Mouse (Mus musculus): Measurements from ENCODE around the gene Napsa. TPM values are rescaled to one million over a fixed set of nuclear protein-coding genes. Genes with fewer than 3 reads are reported as not detected.

Napsa gene
- polyA plus RNA-seq, 1 experiment from 2014 or later = 0.70 TPM

DNA sequence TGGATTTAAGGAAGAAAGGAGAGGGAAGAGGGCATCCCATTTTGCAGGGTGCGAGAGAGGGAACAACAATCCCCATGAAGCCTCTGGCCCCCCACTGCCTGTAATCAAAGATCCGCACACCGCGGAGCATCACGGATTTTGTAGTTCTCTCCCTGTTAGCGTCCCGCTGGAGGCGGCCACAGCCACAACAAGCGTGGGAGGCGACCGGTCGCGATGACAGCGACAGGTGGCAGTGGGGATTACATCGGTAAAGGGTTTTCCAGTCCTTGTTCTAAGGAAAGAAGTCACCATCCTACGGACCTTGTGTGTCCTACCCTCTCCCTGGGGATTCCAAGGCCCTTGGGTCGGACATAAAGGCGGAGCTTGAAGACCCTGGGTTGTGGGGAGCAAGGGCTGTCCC, 14.8 kb downstream of the Napsa start:
- peak overlapping the region; percentile 58 for H3K4me2 ChIP-seq
- no peaks in the 10 kb centered on the region for H3K9me3 ChIP-seq (replicated peaks; ENCODE audit: control insufficient read depth, low read length)
- H3K27me3 ChIP-seq (ENCODE audit: control insufficient read depth, insufficient read depth, low read length) = peaks cover 68% of the 10 kb centered on the region
- no peak overlapping the region for H3K27ac ChIP-seq (ENCODE audit: low read depth, low read length)
- ATAC-seq (replicated peaks; ENCODE audit: insufficient number of reproducible peaks, low FRiP score, low TSS enrichment) = no peak
- H3K9ac ChIP-seq (ENCODE audit: low read depth, low read length) = no peak overlapping the region
- peaks cover 9% of the 10 kb centered on the region for H3K4me1 ChIP-seq (ENCODE audit: control insufficient read depth, insufficient read depth, low read length)
- no peaks in the 10 kb centered on the region for H3K36me3 ChIP-seq (ENCODE audit: control insufficient read depth, insufficient read depth, low read length)
- peak overlapping the region; percentile 28 for H3K4me3 ChIP-seq (ENCODE audit: low read depth, low read length)
- 2% methylated on average over 18 of the region's 18 CpGs for WGBS (ENCODE audit: insufficient replicate concordance)

- peaks cover 76% of the 10 kb centered on the region for H3K27me3 ChIP-seq (ENCODE audit: control insufficient read depth, insufficient read depth, low read length)
- H3K4me2 ChIP-seq = no peak overlapping the region
- WGBS (ENCODE audit: insufficient replicate concordance) = 35% methylated on average over 6 of the region's 6 CpGs
These were observed 15.5 kb downstream of the Napsa start for GRCm38 (mm10) chr7:44587676-44588075.

DNA sequence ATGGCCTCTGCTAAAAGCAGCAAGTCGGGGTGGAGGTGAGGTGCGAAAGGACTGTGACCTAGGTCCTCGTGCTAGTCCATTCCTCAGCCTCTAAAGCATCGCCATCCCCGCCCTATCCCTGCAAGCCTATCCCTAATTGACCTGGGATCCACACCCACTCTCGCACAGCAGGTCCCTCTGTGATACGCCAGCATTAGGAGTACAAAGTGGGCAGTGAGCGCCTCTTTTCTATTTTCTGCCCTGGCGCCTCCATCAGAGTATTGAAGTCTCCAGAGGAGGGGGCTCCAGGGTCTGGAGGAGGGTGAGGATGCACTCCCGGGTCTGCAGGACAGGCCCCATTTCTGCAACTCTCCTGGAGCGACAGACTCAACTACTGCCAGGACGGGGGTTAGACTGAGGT, 16.2 kb downstream of the Napsa start:
- H3K4me2 ChIP-seq = peak overlapping the region; percentile 67
- peaks cover 83% of the 10 kb centered on the region for H3K27me3 ChIP-seq (ENCODE audit: control insufficient read depth, insufficient read depth, low read length)
- ATAC-seq (replicated peaks; ENCODE audit: insufficient number of reproducible peaks, low FRiP score, low TSS enrichment) = no peak
- H3K9me3 ChIP-seq (replicated peaks; ENCODE audit: control insufficient read depth, low read length) = no peaks in the 10 kb centered on the region
- no peak overlapping the region for H3K27ac ChIP-seq (ENCODE audit: low read depth, low read length)
- peak overlapping the region; percentile 40 for H3K4me3 ChIP-seq (ENCODE audit: low read depth, low read length)
- H3K4me1 ChIP-seq (ENCODE audit: control insufficient read depth, insufficient read depth, low read length) = peaks cover 9% of the 10 kb centered on the region
- WGBS (ENCODE audit: insufficient replicate concordance) = 11% methylated on average over 12 of the region's 12 CpGs
- no peak overlapping the region for H3K9ac ChIP-seq (ENCODE audit: low read depth, low read length)
- H3K36me3 ChIP-seq (ENCODE audit: control insufficient read depth, insufficient read depth, low read length) = no peaks in the 10 kb centered on the region

More at GRCm38 (mm10) chr7:44587676-44588075, 15.5 kb downstream of the Napsa start:
- no peaks in the 10 kb centered on the region for H3K36me3 ChIP-seq (ENCODE audit: control insufficient read depth, insufficient read depth, low read length)
- no peak overlapping the region for H3K27ac ChIP-seq (ENCODE audit: low read depth, low read length)
- H3K4me1 ChIP-seq (ENCODE audit: control insufficient read depth, insufficient read depth, low read length) = peaks cover 9% of the 10 kb centered on the region
- H3K4me3 ChIP-seq (ENCODE audit: low read depth, low read length) = peak overlapping the region; percentile 28; the same call in 1 of the 2 replicates
- H3K9ac ChIP-seq (ENCODE audit: low read depth, low read length) = no peak overlapping the region
- H3K9me3 ChIP-seq (replicated peaks; ENCODE audit: control insufficient read depth, low read length) = no peaks in the 10 kb centered on the region
- ATAC-seq (replicated peaks; ENCODE audit: insufficient number of reproducible peaks, low FRiP score, low TSS enrichment) = no peak

DNA sequence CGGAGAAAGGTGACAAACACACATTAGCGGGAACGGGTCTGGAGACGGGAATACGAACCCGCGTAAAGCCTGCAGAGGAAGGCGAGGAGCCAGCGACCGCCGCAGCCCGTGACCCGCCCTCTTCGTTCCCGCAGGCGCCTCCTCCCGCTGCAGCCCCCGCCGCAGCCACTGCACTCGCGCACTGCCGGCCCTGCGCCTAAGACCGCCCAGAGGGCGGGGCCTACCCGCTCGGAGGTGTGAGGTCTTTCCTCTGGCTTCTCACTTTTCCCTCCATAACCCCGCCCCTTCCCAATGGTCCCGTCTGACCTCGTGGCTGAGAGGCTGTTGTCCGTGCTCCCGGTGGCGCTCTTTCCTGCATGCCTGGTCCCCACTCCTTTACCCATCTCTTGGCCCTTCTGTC, 17.0 kb downstream of the Napsa start:
- Histone ChIP-seq H3K4me2 (peak overlapping the region; percentile 67), H3K4me1 (ENCODE audit: control insufficient read depth, insufficient read depth, low read length) (peaks cover 9% of the 10 kb centered on the region), H3K9ac (ENCODE audit: low read depth, low read length) (no peak overlapping the region), H3K27me3 (ENCODE audit: control insufficient read depth, insufficient read depth, low read length) (peaks cover 87% of the 10 kb centered on the region), H3K9me3 (replicated peaks; ENCODE audit: control insufficient read depth, low read length) (no peaks in the 10 kb centered on the region), H3K4me3 (ENCODE audit: low read depth, low read length) (peak overlapping the region; percentile 40), H3K27ac (ENCODE audit: low read depth, low read length) (no peak overlapping the region), H3K36me3 (ENCODE audit: control insufficient read depth, insufficient read depth, low read length) (no peaks in the 10 kb centered on the region)
- peak; percentile 32; the same call in 1 of the 2 replicates for ATAC-seq (replicated peaks; ENCODE audit: insufficient number of reproducible peaks, low FRiP score, low TSS enrichment)
- WGBS (ENCODE audit: insufficient replicate concordance) = 0% methylated on average over 27 of the region's 33 CpGs

- H3K4me2 ChIP-seq = peak overlapping the region; percentile 85
- no peaks in the 10 kb centered on the region for H3K9me3 ChIP-seq (replicated peaks; ENCODE audit: control insufficient read depth, low read length)
- WGBS (ENCODE audit: insufficient replicate concordance) = 3% methylated on average over 13 of the region's 13 CpGs
- H3K27ac ChIP-seq (ENCODE audit: low read depth, low read length) = no peak overlapping the region
- H3K27me3 ChIP-seq (ENCODE audit: control insufficient read depth, insufficient read depth, low read length) = peaks cover 86% of the 10 kb centered on the region
- ATAC-seq (replicated peaks; ENCODE audit: insufficient number of reproducible peaks, low FRiP score, low TSS enrichment) = no peak
- H3K9ac ChIP-seq (ENCODE audit: low read depth, low read length) = no peak overlapping the region
- H3K4me3 ChIP-seq (ENCODE audit: low read depth, low read length) = peak overlapping the region; percentile 52
- H3K36me3 ChIP-seq (ENCODE audit: control insufficient read depth, insufficient read depth, low read length) = no peaks in the 10 kb centered on the region
- H3K4me1 ChIP-seq (ENCODE audit: control insufficient read depth, insufficient read depth, low read length) = peaks cover 9% of the 10 kb centered on the region
These were observed 17.8 kb downstream of the Napsa start for GRCm38 (mm10) chr7:44589946-44590345.

GRCm38 (mm10) chr7:44590402-44591347, 18.5 kb downstream of the Napsa start, which contains the start of gene Kcnc3:
Gene Kcnc3 (plus strand): TSS chr7:44590664.
- Histone ChIP-seq H3K36me3 (ENCODE audit: control insufficient read depth, insufficient read depth, low read length) (no peaks in the 10 kb centered on the region), H3K4me2 (peak within 1 kb of the TSS; percentile 85), H3K4me3 (ENCODE audit: low read depth, low read length) (peak within 1 kb of the TSS; percentile 52), H3K27me3 (ENCODE audit: control insufficient read depth, insufficient read depth, low read length) (peaks cover 79% of the 10 kb centered on the region), H3K9ac (ENCODE audit: low read depth, low read length) (peak within 1 kb of the TSS; percentile 43), H3K4me1 (ENCODE audit: control insufficient read depth, insufficient read depth, low read length) (peaks cover 9% of the 10 kb centered on the region), H3K9me3 (replicated peaks; ENCODE audit: control insufficient read depth, low read length) (no peaks in the 10 kb centered on the region), H3K27ac (ENCODE audit: low read depth, low read length) (no peak within 1 kb of the TSS)
- 1% methylated on average over 77 of the region's 80 CpGs for WGBS (ENCODE audit: insufficient replicate concordance)
- peak; percentile 83 for ATAC-seq (replicated peaks; ENCODE audit: insufficient number of reproducible peaks, low FRiP score, low TSS enrichment)

DNA sequence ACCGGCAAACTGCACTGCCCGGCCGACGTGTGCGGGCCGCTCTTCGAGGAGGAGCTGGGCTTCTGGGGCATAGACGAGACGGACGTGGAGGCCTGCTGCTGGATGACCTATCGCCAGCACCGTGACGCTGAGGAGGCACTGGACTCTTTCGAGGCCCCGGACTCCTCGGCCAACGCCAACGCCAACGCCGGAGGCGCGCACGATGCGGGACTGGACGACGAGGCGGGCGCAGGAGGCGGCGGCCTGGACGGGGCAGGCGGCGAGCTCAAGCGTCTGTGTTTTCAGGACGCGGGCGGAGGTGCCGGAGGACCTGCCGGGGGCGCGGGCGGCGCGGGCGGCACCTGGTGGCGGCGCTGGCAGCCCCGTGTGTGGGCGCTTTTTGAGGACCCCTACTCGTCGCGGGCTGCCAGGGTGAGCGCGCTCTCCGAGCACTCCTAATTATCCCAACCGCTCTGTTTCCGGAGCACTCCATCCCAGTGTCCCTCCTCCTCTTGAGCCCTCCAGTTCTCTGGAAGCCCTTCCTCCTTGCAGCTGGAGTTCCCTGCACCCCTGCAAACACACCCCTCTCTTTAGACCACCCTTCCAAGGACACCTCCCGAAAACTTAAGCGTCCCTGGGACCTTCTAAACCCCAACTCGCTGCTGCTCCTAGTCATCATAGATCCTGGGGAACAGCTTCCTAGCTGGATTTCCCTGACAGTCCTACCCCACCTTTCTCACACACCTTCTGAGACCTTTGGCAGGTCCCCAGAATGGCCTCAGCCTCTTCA, 19.4 kb downstream of the Napsa start:
- Histone ChIP-seq H3K4me1 (ENCODE audit: control insufficient read depth, insufficient read depth, low read length) (peaks cover 9% of the 10 kb centered on the region), H3K36me3 (ENCODE audit: control insufficient read depth, insufficient read depth, low read length) (no peaks in the 10 kb centered on the region), H3K9me3 (replicated peaks; ENCODE audit: control insufficient read depth, low read length) (no peaks in the 10 kb centered on the region), H3K4me2 (peak overlapping the region; percentile 85), H3K27me3 (ENCODE audit: control insufficient read depth, insufficient read depth, low read length) (peaks cover 72% of the 10 kb centered on the region), H3K4me3 (ENCODE audit: low read depth, low read length) (peak overlapping the region; percentile 52), H3K27ac (ENCODE audit: low read depth, low read length) (no peak overlapping the region), H3K9ac (ENCODE audit: low read depth, low read length) (peak overlapping the region; percentile 43)
- ATAC-seq (replicated peaks; ENCODE audit: insufficient number of reproducible peaks, low FRiP score, low TSS enrichment) = no peak
- under 1% methylated on average over 57 of the region's 60 CpGs for WGBS (ENCODE audit: insufficient replicate concordance)

GRCm38 (mm10) chr7:44593051-44593450, 20.9 kb downstream of the Napsa start:
- Histone ChIP-seq H3K27me3 (ENCODE audit: control insufficient read depth, insufficient read depth, low read length) (peaks cover 57% of the 10 kb centered on the region), H3K4me2 (no peak overlapping the region), H3K4me3 (ENCODE audit: low read depth, low read length) (no peak overlapping the region), H3K9me3 (replicated peaks; ENCODE audit: control insufficient read depth, low read length) (no peaks in the 10 kb centered on the region), H3K27ac (ENCODE audit: low read depth, low read length) (no peak overlapping the region), H3K4me1 (ENCODE audit: control insufficient read depth, insufficient read depth, low read length) (peaks cover 9% of the 10 kb centered on the region), H3K9ac (ENCODE audit: low read depth, low read length) (no peak overlapping the region), H3K36me3 (ENCODE audit: control insufficient read depth, insufficient read depth, low read length) (no peaks in the 10 kb centered on the region)
- under 1% methylated on average over 14 of the region's 15 CpGs for WGBS (ENCODE audit: insufficient replicate concordance)
- no peak for ATAC-seq (replicated peaks; ENCODE audit: insufficient number of reproducible peaks, low FRiP score, low TSS enrichment)
